Mouse (Mus musculus) liver, embryonic 11.5 days (tissue): ENCODE data around the gene 1700017N19Rik. TPM values are rescaled to one million over a fixed set of nuclear protein-coding genes. Genes with fewer than 3 reads are reported as not detected.
"Not testable (repeated sequence)": the region's sequence is repeated elsewhere in the genome, so short reads cannot be mapped to it uniquely, and the experiment has no call there.

ENCODE experiments used
- ATAC-seq: fragments of 200-750 bp; cut with Nextera tagmentation; replicated peaks from 2 replicates; pipeline ENCODE4 v1.8.0; 2017; ENCODE audit warnings: moderate number of reproducible peaks, mild to moderate bottlenecking, moderate TSS enrichment, moderate library complexity; ENCODE audit not compliant: low FRiP score
- DNase-seq: peaks from one replicate; pipeline ENCODE4 v3.0.0-alpha.2; 2017; ENCODE audit warnings: low spot score
- H3K27ac ChIP-seq: fragments of 300-500 bp; sonication (generic); 2 replicates; pipeline ENCODE4 v1.5.1; 2014; ENCODE audit warnings: mild to moderate bottlenecking, low read depth, low read length, control low read depth
- H3K27me3 ChIP-seq: fragments of 300-500 bp; sonication (generic); replicated peaks from 2 replicates; pipeline ENCODE4 v1.6.1; 2014; ENCODE audit warnings: low read length, mixed read lengths; ENCODE audit not compliant: control insufficient read depth, insufficient read depth
- H3K36me3 ChIP-seq: fragments of 300-500 bp; sonication (generic); 2 replicates; pipeline ENCODE4 v1.6.1; 2014; ENCODE audit warnings: mild to moderate bottlenecking, low read length, moderate library complexity, mixed read lengths; ENCODE audit not compliant: control insufficient read depth, insufficient read depth
- H3K4me1 ChIP-seq: fragments of 300-500 bp; sonication (generic); replicated peaks from 2 replicates; pipeline ENCODE4 v1.6.1; 2014; ENCODE audit warnings: low read length, mixed read lengths; ENCODE audit not compliant: control insufficient read depth, insufficient read depth
- H3K4me2 ChIP-seq: fragments of 300-500 bp; sonication (generic); 2 replicates; pipeline ENCODE4 v1.6.1; 2014; ENCODE audit warnings: mild to moderate bottlenecking, control low read depth, moderate library complexity
- H3K4me3 ChIP-seq: fragments of 300-500 bp; sonication (generic); 2 replicates; pipeline ENCODE4 v1.5.1; 2014; ENCODE audit warnings: low read depth, low read length, control low read depth
- H3K9ac ChIP-seq: fragments of 300-500 bp; sonication (generic); 2 replicates; pipeline ENCODE4 v1.6.1; 2014; ENCODE audit warnings: low read depth, low read length, control low read depth
- H3K9me3 ChIP-seq: fragments of 300-500 bp; sonication (generic); 2 replicates; pipeline ENCODE4 v1.6.1; 2016; ENCODE audit warnings: low read length, inconsistent platforms, mixed read lengths; ENCODE audit not compliant: control insufficient read depth
- WGBS: fragments of 180-500 bp; shearing (Covaris S2); extraction: QIAGEN DNeasy Blood & Tissue Kit; methylation state at CpG from one replicate; pipeline ENCODE4 v1.1.7; 2014; 5-methylcytosine and 5-hydroxymethylcytosine counted together
- polyA plus RNA-seq: library from polyadenylated mRNA; unstranded; fragments of >200 nt; fragmentation: Nextera tagmentation; extraction: Ambion mirVana; gene quantifications from 2 replicates; pipeline ENCODE4 v1.2.1, GENCODE M21; 2014

Gene 1700017N19Rik
- polyA plus RNA-seq: not detected in 2 replicates

DNA sequence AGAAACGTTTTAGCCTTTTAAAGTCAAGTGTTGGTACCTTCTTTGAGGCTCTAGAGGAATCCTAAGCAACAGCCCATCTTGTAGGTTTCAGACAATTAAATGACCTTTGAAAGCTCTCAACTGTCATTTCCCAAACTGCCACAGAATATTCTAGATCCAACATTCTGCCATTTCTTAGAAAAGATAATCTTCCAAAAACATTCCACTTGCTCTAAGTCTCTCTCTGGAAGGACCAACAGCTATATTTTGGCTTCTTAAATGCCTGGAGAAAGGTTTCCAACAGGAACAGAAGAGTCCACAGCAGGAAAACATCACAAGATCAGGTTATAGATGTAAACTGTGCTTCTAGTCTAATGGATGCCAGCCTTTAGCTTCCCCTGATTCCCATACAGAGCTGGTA, at the start of gene 1700017N19Rik, which contains the start of gene 4930430F08Rik:
Gene 1700017N19Rik (plus strand): TSS at position 162 of the 400 bp plus-strand sequence.
Gene 4930430F08Rik (minus strand): TSS at position 101 of the 400 bp plus-strand sequence.
- peak within 1 kb of the TSS; percentile 79 for H3K4me3 ChIP-seq
- WGBS: 65% methylated on average over 1 of the region's 1 CpGs
- H3K4me1 ChIP-seq: no peaks in the 10 kb centered on the region

DNA sequence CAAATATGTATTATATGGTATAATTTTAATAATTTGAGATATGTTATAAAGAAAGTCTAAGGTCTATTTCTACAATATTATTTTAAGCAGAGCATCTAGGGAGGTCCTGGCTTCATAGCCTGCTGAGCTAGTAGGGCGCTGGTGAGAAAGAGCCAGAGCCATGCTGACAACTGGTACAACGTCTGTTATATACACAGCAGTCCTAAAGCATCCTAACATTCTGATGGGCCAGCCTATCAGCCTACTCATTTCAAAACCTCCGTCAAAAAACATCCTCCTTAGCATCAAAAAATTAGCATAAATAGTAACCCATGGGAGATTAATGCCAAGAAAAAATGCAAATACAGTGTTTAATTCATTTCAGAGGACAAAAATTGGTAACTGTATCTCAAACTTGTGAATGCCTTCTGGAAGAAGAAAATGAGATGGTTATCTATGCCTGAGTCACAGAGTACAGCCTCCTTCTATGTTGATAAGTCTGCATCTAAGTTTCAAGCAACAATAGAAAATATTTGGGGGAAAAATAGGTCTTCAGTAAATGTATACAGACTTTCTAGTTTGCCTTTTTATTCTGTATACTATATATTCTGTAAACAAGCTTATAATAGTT, 33.6 kb upstream of the 1700017N19Rik start:
- Histone ChIP-seq H3K4me3 (no peak overlapping the region), H3K27me3 (no peaks in the 10 kb centered on the region), H3K36me3 (no peaks in the 10 kb centered on the region), H3K27ac (no peak overlapping the region), H3K9me3 (no peaks in the 10 kb centered on the region), H3K4me1 (no peaks in the 10 kb centered on the region), H3K9ac (no peak overlapping the region), H3K4me2 (no peak overlapping the region)
- ATAC-seq (no peak), DNase-seq (no peak)
- WGBS: 79% methylated on average over 3 of the region's 3 CpGs

More for the DNA sequence above, at the start of gene 1700017N19Rik, which contains the start of gene 4930430F08Rik:
- H3K9ac ChIP-seq: no peak within 1 kb of the TSS
- H3K4me2 ChIP-seq: peak within 1 kb of the TSS; percentile 59
- H3K27ac ChIP-seq: no peak within 1 kb of the TSS
- H3K9me3 ChIP-seq: no peaks in the 10 kb centered on the region
- no peaks in the 10 kb centered on the region for H3K36me3 ChIP-seq
- ATAC-seq (no peak), DNase-seq (no peak)
- H3K27me3 ChIP-seq: no peaks in the 10 kb centered on the region

DNA sequence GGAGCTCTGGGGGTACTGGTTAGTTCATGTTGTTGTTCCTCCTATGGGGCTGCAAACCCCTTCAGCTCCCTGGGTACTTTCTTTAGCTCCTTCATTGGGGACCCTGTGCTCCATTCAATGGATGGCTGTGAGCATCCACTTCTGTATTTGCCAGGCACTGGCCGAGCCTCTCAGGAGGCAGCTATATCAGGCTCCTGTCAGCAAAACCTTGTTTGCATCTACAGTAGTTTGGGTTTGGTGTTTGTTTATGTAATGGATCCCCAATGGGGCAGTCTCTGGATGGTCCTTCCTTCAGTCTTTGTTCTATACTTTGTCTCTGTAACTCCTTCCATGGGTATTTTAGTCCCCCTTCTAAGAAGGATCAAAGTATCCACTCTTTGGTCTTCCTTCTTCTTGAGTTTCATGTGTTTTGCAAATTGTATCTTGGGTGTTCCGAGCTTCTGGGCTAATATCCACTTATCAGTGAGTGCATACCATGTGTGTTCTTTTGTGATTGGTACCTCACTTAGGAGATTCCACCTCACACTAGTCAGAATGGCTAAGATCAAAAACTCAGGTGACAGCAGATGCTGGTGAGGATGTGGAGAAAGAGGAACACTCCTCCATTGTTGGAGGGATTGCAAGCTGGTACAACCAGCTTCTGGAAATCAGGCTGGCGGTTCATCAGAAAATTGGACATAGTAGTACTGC, 29.9 kb upstream of the 1700017N19Rik start:
- not testable (repeated sequence) for H3K36me3 ChIP-seq, H3K9ac ChIP-seq, H3K4me2 ChIP-seq, H3K9me3 ChIP-seq, DNase-seq, H3K4me1 ChIP-seq, H3K27ac ChIP-seq, H3K4me3 ChIP-seq, H3K27me3 ChIP-seq
- 82% methylated on average over 3 of the region's 3 CpGs for WGBS
- peak; percentile 85 for ATAC-seq

DNA sequence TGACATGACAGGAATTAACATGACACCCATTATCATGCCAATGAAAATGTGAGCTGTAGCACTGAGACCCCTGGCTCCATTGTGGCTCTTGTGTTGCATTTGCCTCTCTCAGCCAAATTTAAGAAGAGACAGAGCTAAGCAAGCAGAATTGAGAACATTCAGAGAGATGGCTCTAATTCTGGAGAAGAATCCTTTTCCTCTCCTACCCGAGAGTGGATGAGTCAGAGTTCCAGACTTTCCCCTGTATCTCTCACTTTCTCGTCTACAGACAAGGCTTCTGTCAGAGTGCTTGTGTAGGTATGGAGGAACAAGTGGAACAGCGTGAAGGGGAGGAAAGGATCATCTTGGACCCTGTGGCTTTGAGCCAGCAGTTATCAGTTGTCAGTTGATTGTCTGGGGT, 26.2 kb upstream of the 1700017N19Rik start:
- 81% methylated on average over 3 of the region's 3 CpGs for WGBS
- H3K4me2 ChIP-seq: no peak overlapping the region

DNA sequence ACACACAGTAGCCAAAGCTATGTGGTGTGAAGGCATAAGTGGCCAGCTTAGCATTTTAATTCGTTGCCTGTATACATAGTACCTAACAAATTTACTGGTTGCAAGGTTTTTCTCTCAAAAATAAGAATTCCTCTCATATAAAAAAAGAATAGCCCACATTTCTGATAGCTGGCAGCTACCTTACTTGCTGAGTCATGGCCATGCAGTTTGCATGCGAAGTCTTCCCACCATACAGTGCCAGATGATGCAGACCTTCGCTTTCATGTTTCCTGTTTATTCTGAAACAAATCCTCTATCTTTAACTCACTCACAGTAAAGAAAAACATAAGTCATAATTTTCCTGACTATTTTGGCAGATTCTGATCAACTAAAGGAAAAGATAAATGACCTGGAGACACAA, 18.6 kb upstream of the 1700017N19Rik start:
- Histone ChIP-seq H3K4me2 (no peak overlapping the region), H3K4me1 (peaks cover 12% of the 10 kb centered on the region; the same call in 1 of the 2 replicates), H3K9me3 (no peaks in the 10 kb centered on the region), H3K27ac (no peak overlapping the region), H3K9ac (no peak overlapping the region), H3K4me3 (no peak overlapping the region), H3K36me3 (peaks cover 3% of the 10 kb centered on the region; the same call in 1 of the 2 replicates), H3K27me3 (no peaks in the 10 kb centered on the region)
- no peak for ATAC-seq
- 73% methylated on average over 3 of the region's 3 CpGs for WGBS
- no peak for DNase-seq

More for the DNA sequence above, 26.2 kb upstream of the 1700017N19Rik start:
- Histone ChIP-seq H3K4me1 (no peaks in the 10 kb centered on the region), H3K4me3 (no peak overlapping the region), H3K27ac (no peak overlapping the region), H3K36me3 (peaks cover 5% of the 10 kb centered on the region; the same call in 1 of the 2 replicates), H3K27me3 (no peaks in the 10 kb centered on the region), H3K9ac (no peak overlapping the region), H3K9me3 (no peaks in the 10 kb centered on the region)
- DNase-seq (no peak), ATAC-seq (no peak)

DNA sequence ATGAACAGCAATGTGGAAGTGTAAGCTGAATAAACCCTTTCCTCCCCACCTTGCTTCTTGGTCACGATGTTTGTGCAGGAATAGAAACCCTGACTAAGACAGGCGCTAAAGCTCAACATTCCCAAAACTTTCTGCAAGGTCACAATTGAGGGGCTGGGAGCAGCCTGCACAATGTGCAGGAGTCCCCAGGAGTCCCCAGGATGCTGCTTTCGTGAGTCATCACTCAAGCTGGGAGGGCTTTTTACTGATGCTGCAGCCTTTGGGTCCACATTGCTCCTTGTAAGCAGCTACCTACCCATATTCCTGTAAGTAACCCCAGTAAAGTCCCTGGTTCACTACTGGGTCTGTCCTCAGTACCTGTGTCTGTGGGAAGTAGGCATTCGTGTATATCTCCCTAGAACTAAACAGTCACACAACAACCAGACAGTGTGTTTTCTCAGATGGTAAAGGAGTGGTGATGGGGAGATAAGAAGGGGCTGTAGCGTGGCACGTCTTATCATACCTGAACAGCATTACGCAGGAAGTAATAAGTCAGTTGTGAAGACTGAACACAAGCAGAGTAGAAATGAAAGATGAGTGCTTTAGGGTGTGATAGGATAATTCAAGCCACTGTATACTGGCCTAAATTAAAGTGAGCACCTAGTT, 15.7 kb upstream of the 1700017N19Rik start:
- DNase-seq: no peak

DNA sequence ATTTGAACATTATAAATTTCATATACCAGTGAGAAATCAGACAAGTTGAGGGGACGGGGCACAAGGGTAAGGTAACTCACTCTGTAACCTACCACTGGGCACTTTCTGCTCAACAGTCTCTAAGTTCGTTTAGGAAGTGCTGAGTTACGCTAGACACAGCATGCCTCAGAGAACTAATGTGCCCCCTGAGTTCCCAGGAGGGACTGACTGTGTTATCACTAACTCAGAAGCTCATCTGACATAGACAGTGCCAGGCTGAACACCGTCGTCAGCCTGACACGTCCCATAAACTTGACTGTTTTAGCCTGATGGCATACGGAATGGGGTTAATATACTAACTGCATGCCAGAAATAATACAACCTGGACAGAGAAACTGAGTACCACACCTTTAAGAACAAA, 15.0 kb upstream of the 1700017N19Rik start:
- no peak overlapping the region for H3K4me3 ChIP-seq
- peak; percentile 52 for ATAC-seq
- whole genome bisulfite sequencing: 69% methylated on average over 7 of the region's 7 CpGs
- no peak overlapping the region; the same call in 1 of the 2 replicates for H3K4me2 ChIP-seq
- H3K27me3 ChIP-seq: no peaks in the 10 kb centered on the region
- peaks cover 12% of the 10 kb centered on the region; the same call in 1 of the 2 replicates for H3K4me1 ChIP-seq
- H3K9me3 ChIP-seq: no peaks in the 10 kb centered on the region
- H3K27ac ChIP-seq: peak overlapping the region; percentile 0; the same call in 1 of the 2 replicates
- peaks cover 3% of the 10 kb centered on the region; the same call in 1 of the 2 replicates for H3K36me3 ChIP-seq
- H3K9ac ChIP-seq: no peak overlapping the region
- DNase-seq: no peak

More for the DNA sequence above, 15.7 kb upstream of the 1700017N19Rik start:
- ATAC-seq: peak; percentile 94
- H3K4me1 ChIP-seq: peaks cover 12% of the 10 kb centered on the region; the same call in 1 of the 2 replicates
- peaks cover 3% of the 10 kb centered on the region; the same call in 1 of the 2 replicates for H3K36me3 ChIP-seq
- WGBS: 61% methylated on average over 7 of the region's 7 CpGs
- H3K4me2 ChIP-seq: peak overlapping the region; percentile 40
- no peak overlapping the region for H3K4me3 ChIP-seq
- peak overlapping the region; percentile 66 for H3K27ac ChIP-seq
- no peaks in the 10 kb centered on the region for H3K9me3 ChIP-seq
- H3K9ac ChIP-seq: no peak overlapping the region
- H3K27me3 ChIP-seq: no peaks in the 10 kb centered on the region

DNA sequence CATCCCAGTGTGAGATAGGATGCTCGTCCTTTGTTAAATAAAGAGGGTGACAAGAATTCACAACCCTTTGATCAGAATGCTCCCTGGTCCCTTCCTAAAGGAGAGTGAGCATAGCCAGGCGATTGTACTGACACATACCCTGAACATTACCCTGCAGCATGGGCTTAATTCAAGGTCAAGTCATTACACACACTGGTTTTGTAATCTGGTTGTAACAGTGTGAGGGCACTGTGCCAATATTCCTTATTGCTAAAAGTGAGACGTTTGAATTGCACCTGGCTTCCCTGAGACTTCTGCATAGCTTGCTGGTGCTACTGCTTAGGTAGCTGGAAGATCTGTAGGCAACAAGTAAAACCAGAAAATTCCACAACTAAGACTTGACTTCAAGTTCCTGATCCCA, 6.1 kb upstream of the 1700017N19Rik start:
- ATAC-seq: no peak
- H3K9me3 ChIP-seq: no peaks in the 10 kb centered on the region
- peaks cover 7% of the 10 kb centered on the region; the same call in 1 of the 2 replicates for H3K36me3 ChIP-seq
- no peaks in the 10 kb centered on the region for H3K27me3 ChIP-seq
- DNase-seq: no peak
- H3K4me1 ChIP-seq: no peaks in the 10 kb centered on the region
- WGBS: 82% methylated on average over 3 of the region's 3 CpGs
- no peak overlapping the region for H3K9ac ChIP-seq
- no peak overlapping the region for H3K4me3 ChIP-seq
- H3K4me2 ChIP-seq: no peak overlapping the region
- no peak overlapping the region for H3K27ac ChIP-seq
